Mouse (Mus musculus) CH12.LX (cell line): ENCODE data around the gene Gm5148. TPM values are rescaled to one million over a fixed set of nuclear protein-coding genes. Genes with fewer than 3 reads are reported as not detected.

Experiments used
- DNase-seq: peaks from one replicate; pipeline ENCODE4 v3.0.0-alpha.2; 2013; ENCODE audit errors: extremely low read depth
- H3K27ac ChIP-seq: 2 replicates; pipeline ENCODE4 v1.5.1; 2012; ENCODE audit warnings: low read depth, mild to moderate bottlenecking, control low read depth, moderate library complexity; ENCODE audit not compliant: insufficient read depth
- H3K27me3 ChIP-seq: replicated peaks from 2 replicates; pipeline ENCODE3; 2012; ENCODE audit warnings: inconsistent platforms
- H3K36me3 ChIP-seq, 2 experiments: replicated peaks in 1 of 2; 2 replicates each; pipeline versions ENCODE3 to v1.6.1; 2012; ENCODE audit warnings: inconsistent platforms in 1 of 2, low read length in 1 of 2, mild to moderate bottlenecking in 1 of 2, mixed read lengths in 1 of 2, moderate library complexity in 1 of 2; ENCODE audit not compliant: control insufficient read depth in 1 of 2, insufficient read depth in 1 of 2
- H3K4me1 ChIP-seq, 2 experiments: 2 replicates each; pipeline ENCODE4 v1.6.1; 2012; ENCODE audit warnings: inconsistent platforms in 1 of 2, moderate library complexity in 1 of 2; ENCODE audit not compliant: insufficient read depth in 2 of 2, control insufficient read depth in 1 of 2
- H3K4me2 ChIP-seq: 2 replicates; pipeline ENCODE4 v1.6.1; 2012; ENCODE audit warnings: low read depth, mild to moderate bottlenecking, control low read depth; ENCODE audit not compliant: poor library complexity, insufficient read depth, severe bottlenecking
- H3K4me3 ChIP-seq, 3 experiments: fragments of 150-350 bp in 1 of 3; sonication (generic) in 1 of 3; replicated peaks in 1 of 3; 2 replicates each; pipeline versions ENCODE3 to v1.5.1; 2011 to 2012; ENCODE audit warnings: low read depth in 2 of 3, low read length in 2 of 3, mild to moderate bottlenecking in 2 of 3, moderate library complexity in 2 of 3, control low read depth in 1 of 3, improper control_type of control experiment in 1 of 3, inconsistent platforms in 1 of 3, mixed read lengths in 1 of 3; ENCODE audit not compliant: poor library complexity in 1 of 3
- H3K79me2 ChIP-seq: replicated peaks from 2 replicates; pipeline ENCODE4 v1.6.1; 2012; ENCODE audit warnings: mild to moderate bottlenecking, moderate library complexity; ENCODE audit not compliant: control insufficient read depth, poor library complexity, insufficient read depth, severe bottlenecking; ENCODE audit errors: extremely low read depth
- H3K9ac ChIP-seq: 2 replicates; pipeline ENCODE4 v1.6.1; 2012; ENCODE audit warnings: low read depth, mild to moderate bottlenecking, control low read depth, moderate library complexity; ENCODE audit not compliant: insufficient read depth
- H3K9me3 ChIP-seq: replicated peaks from 2 replicates; pipeline ENCODE3; 2012; ENCODE audit warnings: low read length, inconsistent platforms, mixed read lengths
- BHLHE40 ChIP-seq: IDR thresholded peaks from 2 replicates; pipeline ENCODE4 v1.6.1; 2011; ENCODE audit warnings: mild to moderate bottlenecking, low read depth, low read length, improper control_type of control experiment
- CHD1 ChIP-seq: IDR thresholded peaks from 2 replicates; pipeline ENCODE4 v1.6.1; 2012; ENCODE audit warnings: low read depth, low read length, improper control_type of control experiment, inconsistent platforms
- CTCF ChIP-seq, 2 experiments: IDR thresholded peaks in 1 of 2; conservative IDR thresholded peaks in 1 of 2; 2 replicates each; pipeline ENCODE4 v1.5.1; 2011 to 2012; ENCODE audit warnings: low read depth in 2 of 2, low read length in 2 of 2, improper control_type of control experiment in 1 of 2, inconsistent platforms in 1 of 2, mild to moderate bottlenecking in 1 of 2, moderate library complexity in 1 of 2
- ETS1 ChIP-seq: conservative IDR thresholded peaks from 2 replicates; pipeline ENCODE4 v1.6.1; 2012; ENCODE audit warnings: low read depth, mild to moderate bottlenecking, inconsistent platforms, low read length, improper control_type of control experiment, moderate library complexity
- IRF4 ChIP-seq: IDR thresholded peaks from 2 replicates; pipeline ENCODE4 v1.6.1; 2014; ENCODE audit warnings: low read depth, mild to moderate bottlenecking, inconsistent platforms, low read length, improper control_type of control experiment
- JUN ChIP-seq: IDR thresholded peaks from 2 replicates; pipeline ENCODE4 v1.6.1; 2011; ENCODE audit warnings: low read depth, mild to moderate bottlenecking, low read length, improper control_type of control experiment, moderate library complexity; ENCODE audit not compliant: insufficient read depth
- JUND ChIP-seq: conservative IDR thresholded peaks from 2 replicates; pipeline ENCODE4 v1.6.1; 2011; ENCODE audit warnings: low read depth, low read length, improper control_type of control experiment
- MAFK ChIP-seq: IDR thresholded peaks from 2 replicates; pipeline ENCODE4 v1.6.1; 2011; ENCODE audit warnings: low read length, improper control_type of control experiment; ENCODE audit not compliant: insufficient replicate concordance
- MAX ChIP-seq: IDR thresholded peaks from 2 replicates; pipeline ENCODE4 v1.6.1; 2011; ENCODE audit warnings: low read length, improper control_type of control experiment
- MEF2A ChIP-seq: IDR thresholded peaks from 2 replicates; pipeline ENCODE4 v1.6.1; 2014; ENCODE audit warnings: low read depth, mild to moderate bottlenecking, inconsistent platforms, low read length, improper control_type of control experiment, borderline replicate concordance
- MXI1 ChIP-seq: IDR thresholded peaks from 2 replicates; pipeline ENCODE4 v1.6.1; 2011; ENCODE audit warnings: mild to moderate bottlenecking, low read depth, low read length, improper control_type of control experiment
- MYC ChIP-seq: IDR thresholded peaks from 2 replicates; pipeline ENCODE4 v1.6.1; 2011; ENCODE audit warnings: low read depth, mild to moderate bottlenecking, improper control_type of control experiment, low read length
- NRF1 ChIP-seq: IDR thresholded peaks from 2 replicates; pipeline ENCODE4 v1.6.1; 2014; ENCODE audit warnings: low read depth, mild to moderate bottlenecking, inconsistent platforms, low read length, improper control_type of control experiment, moderate library complexity
- PAX5 ChIP-seq: IDR thresholded peaks from 2 replicates; pipeline ENCODE4 v1.6.1; 2012; ENCODE audit warnings: low read length, inconsistent platforms, mixed read lengths
- POLR2A ChIP-seq: IDR thresholded peaks from 2 replicates; pipeline ENCODE4 v1.6.1; 2011; ENCODE audit warnings: low read depth, mild to moderate bottlenecking, improper control_type of control experiment, low read length
- POLR2AphosphoS2 ChIP-seq: IDR thresholded peaks from 2 replicates; pipeline ENCODE4 v1.6.1; 2011; ENCODE audit warnings: low read depth, low read length, improper control_type of control experiment
- RAD21 ChIP-seq: IDR thresholded peaks from 2 replicates; pipeline ENCODE4 v1.6.1; 2011; ENCODE audit warnings: low read depth, mild to moderate bottlenecking, low read length, improper control_type of control experiment, moderate library complexity
- TBP ChIP-seq: conservative IDR thresholded peaks from 2 replicates; pipeline ENCODE4 v1.6.1; 2011; ENCODE audit warnings: low read depth, low read length, improper control_type of control experiment
- TCF12 ChIP-seq: IDR thresholded peaks from 2 replicates; pipeline ENCODE4 v1.6.1; 2014; ENCODE audit warnings: low read depth, mild to moderate bottlenecking, inconsistent platforms, low read length, improper control_type of control experiment
- UBTF ChIP-seq: IDR thresholded peaks from 2 replicates; pipeline ENCODE4 v1.6.1; 2012; ENCODE audit warnings: low read depth, mild to moderate bottlenecking, inconsistent platforms, low read length, improper control_type of control experiment, moderate library complexity
- USF1 ChIP-seq: IDR thresholded peaks from 2 replicates; pipeline ENCODE4 v1.6.1; 2014; ENCODE audit warnings: low read depth, mild to moderate bottlenecking, inconsistent platforms, low read length, improper control_type of control experiment
- USF2 ChIP-seq: conservative IDR thresholded peaks from 2 replicates; pipeline ENCODE4 v1.6.1; 2011; ENCODE audit warnings: low read depth, low read length, improper control_type of control experiment
- ZMIZ1 ChIP-seq: IDR thresholded peaks from 2 replicates; pipeline ENCODE4 v1.6.1; 2012; ENCODE audit warnings: low read depth, mild to moderate bottlenecking, inconsistent platforms, low read length, improper control_type of control experiment
- dilution Hi-C: fragments of 300-500 bp; cut with MboI; formaldehyde crosslinking; loops from 2 replicates; pipeline ENCODE4 v1.14.3; 2020; ENCODE audit warnings: low sequenced_read_pairs; ENCODE audit not compliant: extremely low pct_unique_long_range_greater_than_20kb, extremely low pct_ligation_motif_present
- in situ Hi-C: fragments of 300-500 bp; cut with MboI; formaldehyde crosslinking; loops from 3 replicates; pipeline ENCODE4 v1.14.3; 2019; ENCODE audit warnings: low sequenced_read_pairs, low pct_ligation_motif_present, low pct_unique_long_range_greater_than_20kb, mixed read lengths
- polyA plus RNA-seq: library from polyadenylated mRNA; unstranded; fragments of >175 nt; gene quantifications from 2 replicates; pipeline ENCODE4 v1.2.1, GENCODE M21; 2012; ENCODE audit warnings: low read depth; ENCODE audit not compliant: insufficient read length
- total RNA-seq, 2 experiments: library from RNA; depleted of rRNA; stranded (reverse); fragments of 300-350 nt in 1 of 2; fragments of >200 nt in 1 of 2; gene quantifications; 2 replicates each; pipeline ENCODE4 v1.2.3; 2012 to 2014

Gm5148 gene
- total and polyA plus RNA-seq, 3 experiments, result 146 TPM; not detected in 2

DNA sequence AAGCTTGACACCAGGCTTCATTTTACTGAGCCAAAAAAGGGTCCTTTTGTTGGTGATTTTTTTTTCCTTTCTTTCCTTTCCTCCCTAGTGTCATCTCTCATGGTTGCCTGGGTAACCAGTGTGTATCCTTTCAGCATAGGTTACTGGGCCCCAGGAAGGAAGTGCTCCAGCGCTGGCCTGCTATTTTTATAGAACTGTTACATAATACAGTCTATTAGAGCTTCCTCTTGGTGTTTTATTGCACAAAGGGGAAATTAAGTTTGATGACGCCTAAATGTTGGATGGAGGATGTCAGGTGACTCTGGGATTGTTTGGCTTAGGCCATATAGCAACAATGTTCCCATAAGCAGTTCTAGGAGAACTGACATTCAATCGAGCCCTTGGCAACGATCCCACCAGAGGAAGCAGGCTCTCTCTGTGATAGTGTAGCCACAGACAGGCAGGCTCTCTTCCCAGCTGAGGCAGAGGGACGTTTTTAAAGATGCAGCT, 45.0 kb upstream of the Gm5148 start:
- TF ChIP-seq CTCF (conservative IDR thresholded peaks at IDR 0.05 in 1 of 2, IDR thresholded peaks at IDR 0.05 in 1 of 2; ENCODE audit: low read depth in 2 of 2, low read length in 2 of 2) (no peak), NRF1 (no peak), USF2 (no peak), USF1 (no peak), ETS1 (no peak), PAX5 (no peak), MYC (no peak), BHLHE40 (no peak), POLR2A (no peak), IRF4 (no peak), ZMIZ1 (no peak), TBP (no peak), MXI1 (no peak), RAD21 (no peak), MAX (no peak), MEF2A (no peak), JUN (no peak), CHD1 (no peak), UBTF (no peak), MAFK (no peak)
- H3K4me1 ChIP-seq, result peaks cover 0 to 28% of the 10 kb centered on the region in 2 experiments; a peak in 1 of 4 replicates
- H3K4me3 ChIP-seq, result no peak overlapping the region
- H3K79me2 ChIP-seq, result no peaks in the 10 kb centered on the region
- no peak overlapping the region for H3K4me2 ChIP-seq
- H3K36me3 ChIP-seq, result no peaks in the 10 kb centered on the region
- H3K27ac ChIP-seq, result no peak overlapping the region
- peak; percentile 13 for DNase-seq
- no peak overlapping the region for H3K9ac ChIP-seq
- in situ Hi-C loops, result no loop called here
- no peaks in the 10 kb centered on the region for H3K9me3 ChIP-seq
- no peaks in the 10 kb centered on the region for H3K27me3 ChIP-seq
- dilution Hi-C loops, result no loop called here

DNA sequence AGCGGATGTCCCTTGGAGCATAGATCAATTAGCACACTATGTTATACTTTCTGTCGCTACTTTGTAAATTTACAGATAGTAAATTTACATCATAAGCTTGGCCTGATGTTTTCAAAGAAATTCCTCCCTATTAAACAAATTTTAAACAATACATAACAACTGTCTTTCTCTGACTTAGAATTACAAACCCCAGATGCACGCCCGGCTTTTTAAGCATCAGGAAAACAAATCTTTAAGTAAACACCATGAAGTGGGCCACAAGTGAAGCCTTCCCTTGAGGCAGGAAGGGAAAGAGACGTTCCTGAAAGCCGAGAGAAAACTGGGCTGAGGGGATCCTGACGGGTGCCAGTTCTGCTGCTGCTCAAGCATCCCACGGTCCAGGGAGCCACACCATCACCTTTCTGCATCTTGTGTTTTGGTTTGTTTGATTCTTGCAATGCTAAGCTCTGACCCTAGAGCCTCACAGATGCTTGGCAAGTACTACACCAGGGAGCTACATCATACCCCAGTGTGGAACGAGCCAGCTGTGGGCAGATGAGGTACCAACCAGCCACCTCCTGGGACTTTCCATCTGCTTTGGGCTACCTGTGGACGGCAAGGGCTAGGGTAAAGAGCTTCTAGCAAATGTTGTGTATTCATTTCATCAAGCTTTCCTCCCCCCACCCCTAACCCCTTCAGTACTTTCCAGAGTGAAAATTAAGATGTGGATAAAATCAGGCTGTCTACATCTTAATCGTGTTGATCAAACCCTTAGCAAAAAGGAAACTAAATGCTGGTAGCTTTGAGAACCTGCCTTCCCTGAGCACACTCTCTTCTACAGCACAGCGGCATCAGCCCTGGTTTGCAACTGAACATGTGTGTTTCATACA, 43.1 kb upstream of the Gm5148 start:
- TF ChIP-seq IRF4 (no peak), CTCF (conservative IDR thresholded peaks at IDR 0.05 in 1 of 2, IDR thresholded peaks at IDR 0.05 in 1 of 2; ENCODE audit: low read depth in 2 of 2, low read length in 2 of 2) (no peak), POLR2A (no peak), JUND (no peak), TCF12 (no peak), POLR2AphosphoS2 (no peak)
- in situ Hi-C loops, result no loop called here
- no peak for DNase-seq
- H3K4me2 ChIP-seq, result no peak overlapping the region
- no peak overlapping the region for H3K4me3 ChIP-seq
- no peak overlapping the region for H3K27ac ChIP-seq
- H3K36me3 ChIP-seq, result no peaks in the 10 kb centered on the region
- H3K4me1 ChIP-seq, result peaks cover 0 to 28% of the 10 kb centered on the region in 2 experiments; a peak in 1 of 4 replicates
- H3K9me3 ChIP-seq, result no peaks in the 10 kb centered on the region
- H3K9ac ChIP-seq, result no peak overlapping the region
- H3K27me3 ChIP-seq, result no peaks in the 10 kb centered on the region
- H3K79me2 ChIP-seq, result no peaks in the 10 kb centered on the region
- dilution Hi-C loops, result no loop called here
